Mouse (Mus musculus) MEL (cell line): ENCODE data around the gene Grip1. TPM values are rescaled to one million over a fixed set of nuclear protein-coding genes. Genes with fewer than 3 reads are reported as not detected.

Experiments
- DNase-seq: peaks from one replicate; pipeline ENCODE4 v3.0.0; 2011; ENCODE audit warnings: low read depth, low spot score
- H3K27ac ChIP-seq: 2 replicates; pipeline ENCODE4 v1.5.1; 2012; ENCODE audit warnings: low read depth, mild to moderate bottlenecking, control low read depth, low read length, moderate library complexity; ENCODE audit not compliant: control insufficient read depth
- H3K27me3 ChIP-seq, 2 experiments: fragments of 150-350 bp in 1 of 2; sonication (generic) in 1 of 2; 2 replicates each; pipeline ENCODE4 v1.6.1; 2012; ENCODE audit warnings: low read length in 2 of 2, mild to moderate bottlenecking in 2 of 2, improper control_type of control experiment in 1 of 2, moderate library complexity in 1 of 2; ENCODE audit not compliant: insufficient read depth in 2 of 2, control insufficient read depth in 1 of 2
- H3K36me3 ChIP-seq, 2 experiments: 2 replicates each; pipeline ENCODE4 v1.6.1; 2012 to 2014; ENCODE audit warnings: low read length in 2 of 2, improper control_type of control experiment in 1 of 2, inconsistent platforms in 1 of 2, mild to moderate bottlenecking in 1 of 2; ENCODE audit not compliant: insufficient read depth in 2 of 2, control insufficient read depth in 1 of 2
- H3K4me1 ChIP-seq, 2 experiments: fragments of 150-350 bp in 1 of 2; sonication (generic) in 1 of 2; 2 replicates each; pipeline ENCODE4 v1.6.1; 2012; ENCODE audit warnings: low read length in 2 of 2, improper control_type of control experiment in 1 of 2, mild to moderate bottlenecking in 1 of 2; ENCODE audit not compliant: insufficient read depth in 2 of 2, control insufficient read depth in 1 of 2
- H3K4me3 ChIP-seq, 2 experiments: fragments of 150-350 bp in 1 of 2; sonication (generic) in 1 of 2; 2 replicates each; pipeline ENCODE4 v1.5.1; 2012; ENCODE audit warnings: low read depth in 2 of 2, low read length in 2 of 2, mild to moderate bottlenecking in 2 of 2, moderate library complexity in 2 of 2, control low read depth in 1 of 2, improper control_type of control experiment in 1 of 2; ENCODE audit not compliant: control insufficient read depth in 1 of 2, insufficient read depth in 1 of 2
- H3K79me2 ChIP-seq: 2 replicates; pipeline ENCODE4 v1.6.1; 2012; ENCODE audit warnings: mild to moderate bottlenecking, low read length, moderate library complexity; ENCODE audit not compliant: control insufficient read depth, poor library complexity, insufficient read depth
- H3K9ac ChIP-seq: 2 replicates; pipeline ENCODE4 v1.6.1; 2012; ENCODE audit warnings: low read depth, mild to moderate bottlenecking, control low read depth, low read length, moderate library complexity; ENCODE audit not compliant: control insufficient read depth, poor library complexity, severe bottlenecking
- H3K9me3 ChIP-seq: fragments of 150-350 bp; sonication (generic); replicated peaks from 2 replicates; pipeline ENCODE4 v1.6.1; 2012; ENCODE audit warnings: mild to moderate bottlenecking, low read length, improper control_type of control experiment, moderate library complexity; ENCODE audit not compliant: insufficient read depth
- BHLHE40 ChIP-seq: IDR thresholded peaks from 2 replicates; pipeline ENCODE4 v1.6.1; 2012; ENCODE audit warnings: low read depth, mild to moderate bottlenecking, inconsistent platforms, low read length, improper control_type of control experiment, borderline replicate concordance
- CHD2 ChIP-seq: IDR thresholded peaks from 2 replicates; pipeline ENCODE4 v1.6.1; 2011; ENCODE audit warnings: low read length, improper control_type of control experiment
- CTCF ChIP-seq, 3 experiments: IDR thresholded peaks in 2 of 3; conservative IDR thresholded peaks in 1 of 3; 2 replicates each; pipeline ENCODE4 v1.5.1; 2011 to 2012; ENCODE audit warnings: low read length in 3 of 3, low read depth in 2 of 3, mild to moderate bottlenecking in 2 of 3, improper control_type of control experiment in 1 of 3, inconsistent platforms in 1 of 3, mixed read lengths in 1 of 3, moderate library complexity in 1 of 3; ENCODE audit not compliant: control insufficient read depth in 1 of 3, insufficient read depth in 1 of 3, poor library complexity in 1 of 3, severe bottlenecking in 1 of 3
- ELF1 ChIP-seq: IDR thresholded peaks from 2 replicates; pipeline ENCODE4 v1.6.1; 2014; ENCODE audit warnings: low read depth, mild to moderate bottlenecking, inconsistent platforms, low read length, improper control_type of control experiment, moderate library complexity
- EP300 ChIP-seq, 2 experiments: IDR thresholded peaks; 2 replicates each; pipeline ENCODE4 v1.6.1; 2011; ENCODE audit warnings: improper control_type of control experiment in 2 of 2, low read length in 2 of 2, low read depth in 1 of 2, mild to moderate bottlenecking in 1 of 2
- ETS1 ChIP-seq: IDR thresholded peaks from 2 replicates; pipeline ENCODE4 v1.6.1; 2012; ENCODE audit warnings: low read depth, mild to moderate bottlenecking, inconsistent platforms, low read length, improper control_type of control experiment, moderate library complexity
- GATA1 ChIP-seq: IDR thresholded peaks from 2 replicates; pipeline ENCODE4 v1.6.1; 2011; ENCODE audit warnings: low read depth, low read length, improper control_type of control experiment
- JUND ChIP-seq: IDR thresholded peaks from 2 replicates; pipeline ENCODE4 v1.6.1; 2011; ENCODE audit warnings: low read depth, mild to moderate bottlenecking, improper control_type of control experiment, low read length
- KAT2A ChIP-seq: conservative IDR thresholded peaks from 2 replicates; pipeline ENCODE4 v1.6.1; 2012; ENCODE audit warnings: low read depth, low read length, improper control_type of control experiment, inconsistent platforms
- MAX ChIP-seq: IDR thresholded peaks from 2 replicates; pipeline ENCODE4 v1.6.1; 2011; ENCODE audit warnings: low read length, improper control_type of control experiment
- MYB ChIP-seq: IDR thresholded peaks from 2 replicates; pipeline ENCODE4 v1.6.1; 2011; ENCODE audit warnings: mild to moderate bottlenecking, low read depth, low read length, improper control_type of control experiment
- MYC ChIP-seq: IDR thresholded peaks from 2 replicates; pipeline ENCODE4 v1.6.1; 2011; ENCODE audit warnings: low read depth, mild to moderate bottlenecking, low read length, improper control_type of control experiment, moderate library complexity
- POLR2AphosphoS2 ChIP-seq: IDR thresholded peaks from 2 replicates; pipeline ENCODE4 v1.6.1; 2011; ENCODE audit warnings: low read length, improper control_type of control experiment
- RCOR1 ChIP-seq: IDR thresholded peaks from 2 replicates; pipeline ENCODE4 v1.6.1; 2012; ENCODE audit warnings: low read depth, mild to moderate bottlenecking, inconsistent platforms, low read length, improper control_type of control experiment
- SIN3A ChIP-seq: IDR thresholded peaks from 2 replicates; pipeline ENCODE4 v1.6.1; 2012; ENCODE audit warnings: low read length, improper control_type of control experiment, inconsistent platforms
- TAL1 ChIP-seq: IDR thresholded peaks from 2 replicates; pipeline ENCODE4 v1.6.1; 2012; ENCODE audit warnings: mild to moderate bottlenecking, inconsistent platforms, low read length, moderate library complexity, mixed read lengths
- TCF12 ChIP-seq: IDR thresholded peaks from 2 replicates; pipeline ENCODE4 v1.6.1; 2014; ENCODE audit warnings: low read depth, mild to moderate bottlenecking, inconsistent platforms, low read length, improper control_type of control experiment, moderate library complexity
- USF1 ChIP-seq: IDR thresholded peaks from 2 replicates; pipeline ENCODE4 v1.6.1; 2014; ENCODE audit warnings: low read depth, mild to moderate bottlenecking, inconsistent platforms, low read length, improper control_type of control experiment, moderate library complexity
- USF2 ChIP-seq, 2 experiments: IDR thresholded peaks; 2 replicates each; pipeline ENCODE4 v1.6.1; 2011 to 2012; ENCODE audit warnings: improper control_type of control experiment in 2 of 2, low read length in 2 of 2, borderline replicate concordance in 1 of 2, inconsistent platforms in 1 of 2, low read depth in 1 of 2, mild to moderate bottlenecking in 1 of 2; ENCODE audit not compliant: insufficient read depth in 1 of 2
- ZKSCAN1 ChIP-seq: IDR thresholded peaks from 2 replicates; pipeline ENCODE4 v1.6.1; 2012; ENCODE audit warnings: low read depth, mild to moderate bottlenecking, inconsistent platforms, low read length, improper control_type of control experiment, moderate library complexity
- ZMIZ1 ChIP-seq: IDR thresholded peaks from 2 replicates; pipeline ENCODE4 v1.6.1; 2012; ENCODE audit warnings: low read depth, mild to moderate bottlenecking, inconsistent platforms, low read length, improper control_type of control experiment, moderate library complexity
- ZNF384 ChIP-seq: IDR thresholded peaks from 2 replicates; pipeline ENCODE4 v1.6.1; 2012; ENCODE audit warnings: low read depth, mild to moderate bottlenecking, inconsistent platforms, low read length, improper control_type of control experiment
- polyA plus RNA-seq, 2 experiments: library from polyadenylated mRNA; stranded (reverse) in 1 of 2; unstranded in 1 of 2; fragments of >175 nt in 1 of 2; fragments of >200 nt in 1 of 2; gene quantifications; 2 replicates each; pipeline versions ENCODE4 v1.2.1 to v1.2.4; 2012; ENCODE audit warnings: low replicate concordance in 2 of 2, low read depth in 1 of 2; ENCODE audit not compliant: insufficient read length in 2 of 2, insufficient read depth in 1 of 2, missing spikeins in 1 of 2
- total RNA-seq: library from RNA; depleted of rRNA; stranded (reverse); fragments of 300-350 nt; gene quantifications from 2 replicates; pipeline ENCODE4 v1.2.3, GENCODE M21; 2012

Gene Grip1
- total and polyA plus RNA-seq, 3 experiments: 0.04 TPM; not detected in 2

DNA sequence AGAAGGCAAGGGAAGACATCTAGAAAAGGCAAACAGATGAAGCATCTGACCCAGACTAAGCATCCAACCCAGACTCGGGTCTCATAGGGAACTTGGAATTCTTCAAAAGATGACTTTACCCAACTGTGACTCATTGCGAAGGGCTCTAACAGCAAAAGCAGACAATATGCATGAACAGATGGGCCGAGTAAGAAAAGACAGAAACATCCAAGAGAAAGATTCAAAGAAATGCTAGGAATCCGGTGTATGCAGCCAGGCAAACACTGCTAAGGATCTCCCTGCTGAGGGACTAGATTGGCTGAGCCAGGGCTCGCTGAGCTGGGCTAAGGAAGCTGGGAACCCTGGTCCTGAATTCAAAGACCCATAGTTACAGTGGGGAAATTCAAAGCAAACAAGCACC is 94.2 kb downstream of the Grip1 start:
- TF ChIP-seq JUND (no peak), ETS1 (no peak), ZMIZ1 (no peak), TCF12 (no peak), GATA1 (no peak), MYC (no peak), RCOR1 (no peak), USF2 (IDR thresholded peaks at IDR 0.05; ENCODE audit: borderline replicate concordance in 1 of 2, insufficient read depth in 1 of 2, low read depth in 1 of 2, low read length in 2 of 2) (no peak), KAT2A (no peak), CHD2 (no peak), CTCF (IDR thresholded peaks at IDR 0.05 in 2 of 3, conservative IDR thresholded peaks at IDR 0.05 in 1 of 3; ENCODE audit: control insufficient read depth in 1 of 3, insufficient read depth in 1 of 3, low read depth in 2 of 3, low read length in 3 of 3, poor library complexity in 1 of 3, severe bottlenecking in 1 of 3) (no peak), POLR2AphosphoS2 (no peak), ELF1 (no peak), MYB (no peak), USF1 (no peak), EP300 (IDR thresholded peaks at IDR 0.05; ENCODE audit: low read depth in 1 of 2, low read length in 2 of 2) (no peak), TAL1 (no peak)
- Histone ChIP-seq H3K27ac (no peak overlapping the region), H3K4me1 (no peaks in the 10 kb centered on the region), H3K4me3 (no peak overlapping the region), H3K27me3 (no peaks in the 10 kb centered on the region), H3K79me2 (no peaks in the 10 kb centered on the region), H3K36me3 (no peaks in the 10 kb centered on the region), H3K9ac (no peak overlapping the region), H3K9me3 (no peaks in the 10 kb centered on the region)
- DNase-seq: no peak

DNA sequence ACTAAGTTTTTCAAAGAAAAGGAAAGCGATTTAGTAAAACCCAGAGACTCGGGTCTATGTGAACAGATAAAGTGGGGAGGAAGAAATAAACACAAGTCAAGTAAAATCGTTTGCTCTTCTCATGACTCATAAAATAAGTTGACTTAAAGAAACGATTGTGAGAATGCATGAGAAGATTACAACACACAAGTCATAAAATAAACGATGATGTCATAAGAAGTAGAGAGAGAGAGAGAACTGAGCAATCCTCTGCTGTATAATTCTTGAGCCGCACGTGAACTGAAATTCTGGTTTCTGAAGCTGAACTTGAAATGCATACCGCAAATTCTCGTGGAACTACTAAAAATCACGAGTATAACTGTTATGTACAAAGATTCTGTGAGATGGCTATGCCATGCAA is 95.1 kb downstream of the Grip1 start:
- no peaks in the 10 kb centered on the region for H3K36me3 ChIP-seq
- H3K9ac ChIP-seq: no peak overlapping the region
- H3K9me3 ChIP-seq: no peaks in the 10 kb centered on the region
- H3K79me2 ChIP-seq: no peaks in the 10 kb centered on the region
- TF ChIP-seq ZKSCAN1: no peak
- no peak for TF ChIP-seq SIN3A
- TF ChIP-seq USF1: no peak
- no peak for TF ChIP-seq ZNF384
- TF ChIP-seq JUND: no peak
- no peak for TF ChIP-seq ELF1
- no peak for TF ChIP-seq EP300 (IDR thresholded peaks at IDR 0.05; ENCODE audit: low read depth in 1 of 2, low read length in 2 of 2)
- TF ChIP-seq BHLHE40: no peak
- TF ChIP-seq MAX: no peak
- H3K4me1 ChIP-seq: no peaks in the 10 kb centered on the region
- DNase-seq: no peak
- H3K27ac ChIP-seq: no peak overlapping the region
- H3K4me3 ChIP-seq: no peak overlapping the region
- no peaks in the 10 kb centered on the region for H3K27me3 ChIP-seq
